Mouse (Mus musculus): ENCODE measurements around the gene Vdr.

The Vdr gene

GRCm38 (mm10) chr15:97948720-97949119, 38.3 kb upstream of the Vdr start:
- Histone ChIP-seq H3K27me3 (ENCODE audit: insufficient read depth, low read length) (peaks cover 36% of the 10 kb centered on the region), H3K4me3 (replicated peaks; ENCODE audit: low read length) (no peak overlapping the region), H3K4me1 (replicated peaks; ENCODE audit: low read depth, low read length) (peaks cover 18% of the 10 kb centered on the region), H3K36me3 (ENCODE audit: insufficient read depth, low read length) (no peaks in the 10 kb centered on the region), H3K9me3 (ENCODE audit: low read length) (no peaks in the 10 kb centered on the region)
- no peak for TF ChIP-seq POU5F1 (IDR thresholded peaks at IDR 0.05; ENCODE audit: borderline replicate concordance, low read length)
- no peak for TF ChIP-seq NANOG (IDR thresholded peaks at IDR 0.05; ENCODE audit: borderline replicate concordance, low read length)
- no peak for TF ChIP-seq CTCF (conservative IDR thresholded peaks at IDR 0.05; ENCODE audit: low read length)

DNA sequence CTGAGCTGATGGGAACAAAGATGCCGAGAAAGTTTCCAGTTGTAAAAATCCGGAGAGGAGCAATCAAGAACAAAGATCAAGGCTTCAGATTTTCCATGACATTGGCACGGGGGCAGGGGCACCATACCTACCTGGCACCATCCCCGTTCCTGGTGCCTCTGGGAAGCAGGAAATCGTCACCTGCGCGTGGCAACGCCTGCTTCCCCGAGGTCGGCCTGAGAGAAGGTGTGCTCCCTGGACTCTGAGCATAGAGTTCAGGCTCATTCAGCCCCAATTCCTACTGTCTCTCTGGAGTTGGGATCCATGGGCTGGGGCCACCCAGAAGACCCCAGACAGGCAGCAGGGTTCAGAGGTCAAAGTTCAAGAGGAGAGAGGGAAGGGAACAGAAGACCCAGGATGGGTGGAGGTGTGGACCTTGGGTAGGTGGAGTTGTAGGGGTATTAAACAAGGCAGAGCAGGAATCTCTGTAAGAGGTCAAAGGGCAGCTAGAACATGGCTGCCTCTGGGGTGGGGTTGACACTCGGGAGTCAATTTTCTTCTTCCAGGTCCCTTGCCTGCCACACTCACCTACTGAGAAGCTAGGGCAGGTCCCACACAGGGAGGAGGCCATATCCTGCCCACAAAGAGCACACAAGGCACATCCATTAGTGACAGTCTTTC, 35.4 kb upstream of the Vdr start:
- Histone ChIP-seq H3K36me3 (ENCODE audit: insufficient read depth, low read length) (no peaks in the 10 kb centered on the region), H3K4me3 (replicated peaks; ENCODE audit: low read length) (no peak overlapping the region), H3K4me1 (replicated peaks; ENCODE audit: low read depth, low read length) (peaks cover 16% of the 10 kb centered on the region), H3K9me3 (ENCODE audit: low read length) (peaks cover 12% of the 10 kb centered on the region), H3K27me3 (ENCODE audit: insufficient read depth, low read length) (peaks cover 23% of the 10 kb centered on the region)
- no peak for TF ChIP-seq CTCF (conservative IDR thresholded peaks at IDR 0.05; ENCODE audit: low read length)
- TF ChIP-seq NANOG (IDR thresholded peaks at IDR 0.05; ENCODE audit: borderline replicate concordance, low read length) = no peak
- TF ChIP-seq POU5F1 (IDR thresholded peaks at IDR 0.05; ENCODE audit: borderline replicate concordance, low read length) = no peak

DNA sequence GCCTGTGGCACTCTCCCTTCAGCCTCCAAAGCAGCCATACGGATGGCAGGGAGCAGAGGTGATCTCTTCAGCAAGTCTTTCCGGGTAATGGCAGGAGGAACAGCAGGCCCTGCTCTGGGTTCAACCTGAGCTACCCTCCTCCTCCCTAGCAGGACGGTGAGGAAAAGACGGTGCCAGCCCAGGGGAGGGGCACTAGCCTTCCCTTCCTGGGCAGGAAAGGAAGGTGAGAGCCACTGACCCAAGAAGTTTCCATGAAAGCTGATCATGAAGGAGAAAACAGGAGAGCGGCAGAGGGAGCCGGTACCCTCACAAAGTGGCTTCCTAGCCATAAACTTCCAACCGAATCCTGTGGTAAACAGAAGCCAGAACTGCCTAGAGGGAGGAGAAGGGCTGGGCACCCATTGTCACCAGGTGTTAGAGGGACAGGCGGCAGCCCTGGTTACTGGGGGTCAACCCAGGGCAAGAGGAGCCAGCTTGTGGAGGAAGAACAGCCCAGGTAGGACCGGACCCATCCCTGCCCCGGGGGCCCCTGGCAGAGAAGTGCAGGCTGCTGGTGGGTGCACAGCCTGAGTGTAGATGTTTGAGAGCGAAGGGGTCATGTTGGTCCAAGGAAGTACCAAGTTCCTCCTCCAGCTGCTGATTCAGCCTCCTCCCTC, 34.6 kb upstream of the Vdr start:
- H3K4me1 ChIP-seq (replicated peaks; ENCODE audit: low read depth, low read length) = peaks cover 16% of the 10 kb centered on the region
- peaks cover 16% of the 10 kb centered on the region for H3K27me3 ChIP-seq (ENCODE audit: insufficient read depth, low read length)
- peaks cover 12% of the 10 kb centered on the region for H3K9me3 ChIP-seq (ENCODE audit: low read length)
- TF ChIP-seq NANOG (IDR thresholded peaks at IDR 0.05; ENCODE audit: borderline replicate concordance, low read length) (no peak), POU5F1 (IDR thresholded peaks at IDR 0.05; ENCODE audit: borderline replicate concordance, low read length) (no peak), CTCF (conservative IDR thresholded peaks at IDR 0.05; ENCODE audit: low read length) (no peak)
- no peak overlapping the region for H3K4me3 ChIP-seq (replicated peaks; ENCODE audit: low read length)
- no peaks in the 10 kb centered on the region for H3K36me3 ChIP-seq (ENCODE audit: insufficient read depth, low read length)

GRCm38 (mm10) chr15:97943356-97943755, 32.9 kb upstream of the Vdr start:
- no peak for TF ChIP-seq POU5F1 (IDR thresholded peaks at IDR 0.05; ENCODE audit: borderline replicate concordance, low read length)
- no peak for TF ChIP-seq NANOG (IDR thresholded peaks at IDR 0.05; ENCODE audit: borderline replicate concordance, low read length)
- TF ChIP-seq CTCF (conservative IDR thresholded peaks at IDR 0.05; ENCODE audit: low read length) = no peak
- peaks cover 8% of the 10 kb centered on the region; the same call in 1 of the 2 replicates for H3K4me1 ChIP-seq (replicated peaks; ENCODE audit: low read depth, low read length)
- no peaks in the 10 kb centered on the region for H3K36me3 ChIP-seq (ENCODE audit: insufficient read depth, low read length)
- H3K27me3 ChIP-seq (ENCODE audit: insufficient read depth, low read length) = peaks cover 5% of the 10 kb centered on the region
- H3K4me3 ChIP-seq (replicated peaks; ENCODE audit: low read length) = no peak overlapping the region
- peaks cover 14% of the 10 kb centered on the region for H3K9me3 ChIP-seq (ENCODE audit: low read length)

DNA sequence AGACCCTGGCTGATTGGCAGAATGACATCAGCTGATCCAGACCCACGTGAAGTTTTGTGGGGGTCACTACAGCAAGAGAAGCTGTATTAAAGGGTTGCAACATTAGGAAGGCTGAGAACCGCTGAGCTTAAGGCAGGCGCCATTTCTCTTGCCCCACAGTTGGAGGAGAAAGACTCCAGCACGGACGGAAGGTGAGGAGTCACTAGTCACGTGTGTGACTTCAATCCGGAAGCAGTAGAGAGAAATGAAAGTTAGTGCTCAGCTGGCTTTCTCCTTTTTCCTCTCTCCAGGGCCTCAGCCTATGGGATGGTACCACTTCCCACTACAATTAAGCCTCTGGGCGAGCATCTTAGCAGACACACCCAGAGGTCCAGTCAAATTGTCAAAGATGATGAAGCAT, 32.1 kb upstream of the Vdr start:
- Histone ChIP-seq H3K9me3 (ENCODE audit: low read length) (peaks cover 14% of the 10 kb centered on the region), H3K27me3 (ENCODE audit: insufficient read depth, low read length) (peaks cover 5% of the 10 kb centered on the region; the same call in 1 of the 2 replicates), H3K4me1 (replicated peaks; ENCODE audit: low read depth, low read length) (peaks cover 8% of the 10 kb centered on the region; the same call in 1 of the 2 replicates), H3K36me3 (ENCODE audit: insufficient read depth, low read length) (no peaks in the 10 kb centered on the region), H3K4me3 (replicated peaks; ENCODE audit: low read length) (no peak overlapping the region)
- TF ChIP-seq POU5F1 (IDR thresholded peaks at IDR 0.05; ENCODE audit: borderline replicate concordance, low read length) = no peak
- no peak for TF ChIP-seq NANOG (IDR thresholded peaks at IDR 0.05; ENCODE audit: borderline replicate concordance, low read length)
- TF ChIP-seq CTCF (conservative IDR thresholded peaks at IDR 0.05; ENCODE audit: low read length) = no peak

GRCm38 (mm10) chr15:97941306-97941705, 30.9 kb upstream of the Vdr start:
- H3K27me3 ChIP-seq (ENCODE audit: insufficient read depth, low read length) = peaks cover 5% of the 10 kb centered on the region; the same call in 1 of the 2 replicates
- no peaks in the 10 kb centered on the region for H3K36me3 ChIP-seq (ENCODE audit: insufficient read depth, low read length)
- peaks cover 8% of the 10 kb centered on the region; the same call in 1 of the 2 replicates for H3K4me1 ChIP-seq (replicated peaks; ENCODE audit: low read depth, low read length)
- H3K9me3 ChIP-seq (ENCODE audit: low read length) = peaks cover 14% of the 10 kb centered on the region
- no peak overlapping the region for H3K4me3 ChIP-seq (replicated peaks; ENCODE audit: low read length)
- TF ChIP-seq NANOG (IDR thresholded peaks at IDR 0.05; ENCODE audit: borderline replicate concordance, low read length) (no peak), POU5F1 (IDR thresholded peaks at IDR 0.05; ENCODE audit: borderline replicate concordance, low read length) (no peak), CTCF (conservative IDR thresholded peaks at IDR 0.05; ENCODE audit: low read length) (no peak)

DNA sequence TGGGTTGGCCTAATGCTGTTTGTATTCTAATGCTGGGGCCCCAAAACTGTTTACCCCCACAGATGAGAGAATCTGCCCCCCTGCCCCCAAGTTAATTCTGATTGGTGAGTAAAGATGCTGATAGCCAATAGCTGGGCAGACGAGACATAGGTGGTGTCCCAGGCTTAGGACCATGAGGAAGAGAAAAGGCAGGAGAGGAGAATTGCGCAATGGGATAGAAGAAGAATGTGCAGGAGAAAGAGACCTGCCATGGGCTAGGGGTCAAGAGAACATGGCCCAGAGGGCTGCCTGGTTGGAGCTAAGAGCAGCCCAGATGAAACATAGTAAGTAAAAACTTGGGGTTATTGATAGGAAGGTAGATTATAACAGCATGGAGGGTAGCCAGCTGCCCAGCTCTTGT, 29.7 kb upstream of the Vdr start:
- Histone ChIP-seq H3K4me3 (replicated peaks; ENCODE audit: low read length) (no peak overlapping the region), H3K4me1 (replicated peaks; ENCODE audit: low read depth, low read length) (peaks cover 8% of the 10 kb centered on the region; the same call in 1 of the 2 replicates), H3K27me3 (ENCODE audit: insufficient read depth, low read length) (0 out of 2 replicates have a peak, but pooled peaks cover 3% of the 10 kb centered on the region), H3K9me3 (ENCODE audit: low read length) (peaks cover 14% of the 10 kb centered on the region), H3K36me3 (ENCODE audit: insufficient read depth, low read length) (no peaks in the 10 kb centered on the region)
- TF ChIP-seq CTCF (conservative IDR thresholded peaks at IDR 0.05; ENCODE audit: low read length) (no peak), POU5F1 (IDR thresholded peaks at IDR 0.05; ENCODE audit: borderline replicate concordance, low read length) (no peak), NANOG (IDR thresholded peaks at IDR 0.05; ENCODE audit: borderline replicate concordance, low read length) (no peak)

DNA sequence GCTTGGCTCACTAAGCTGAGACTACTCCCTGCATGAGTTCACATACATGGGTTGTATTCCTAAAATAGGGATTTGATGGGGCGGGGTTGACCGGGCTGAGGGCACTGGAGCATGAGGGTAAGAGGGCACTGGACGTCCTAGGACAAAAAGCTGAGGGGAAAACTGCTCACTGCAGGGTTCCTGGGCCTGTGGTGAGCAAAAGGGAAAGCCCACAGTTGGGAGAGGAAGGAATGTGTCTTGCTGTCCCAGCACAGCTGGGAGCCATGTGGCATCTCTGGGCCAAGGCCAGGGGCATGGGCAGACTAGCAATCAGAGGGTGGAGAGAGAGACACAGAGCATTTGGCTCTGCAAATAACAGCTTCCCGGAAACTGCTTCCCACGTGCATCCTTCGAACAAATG, 28.1 kb upstream of the Vdr start:
- no peak for TF ChIP-seq POU5F1 (IDR thresholded peaks at IDR 0.05; ENCODE audit: borderline replicate concordance, low read length)
- no peak for TF ChIP-seq CTCF (conservative IDR thresholded peaks at IDR 0.05; ENCODE audit: low read length)
- no peak for TF ChIP-seq NANOG (IDR thresholded peaks at IDR 0.05; ENCODE audit: borderline replicate concordance, low read length)
- Histone ChIP-seq H3K4me3 (replicated peaks; ENCODE audit: low read length) (no peak overlapping the region), H3K27me3 (ENCODE audit: insufficient read depth, low read length) (no peaks in the 10 kb centered on the region)

More for the DNA sequence above, 28.1 kb upstream of the Vdr start:
- Histone ChIP-seq H3K9me3 (ENCODE audit: low read length) (peaks cover 14% of the 10 kb centered on the region), H3K36me3 (ENCODE audit: insufficient read depth, low read length) (no peaks in the 10 kb centered on the region), H3K4me1 (replicated peaks; ENCODE audit: low read depth, low read length) (peaks cover 7% of the 10 kb centered on the region; the same call in 1 of the 2 replicates)
